Mouse (Mus musculus): ENCODE measurements around the gene Ddx23.

Ddx23 gene

DNA sequence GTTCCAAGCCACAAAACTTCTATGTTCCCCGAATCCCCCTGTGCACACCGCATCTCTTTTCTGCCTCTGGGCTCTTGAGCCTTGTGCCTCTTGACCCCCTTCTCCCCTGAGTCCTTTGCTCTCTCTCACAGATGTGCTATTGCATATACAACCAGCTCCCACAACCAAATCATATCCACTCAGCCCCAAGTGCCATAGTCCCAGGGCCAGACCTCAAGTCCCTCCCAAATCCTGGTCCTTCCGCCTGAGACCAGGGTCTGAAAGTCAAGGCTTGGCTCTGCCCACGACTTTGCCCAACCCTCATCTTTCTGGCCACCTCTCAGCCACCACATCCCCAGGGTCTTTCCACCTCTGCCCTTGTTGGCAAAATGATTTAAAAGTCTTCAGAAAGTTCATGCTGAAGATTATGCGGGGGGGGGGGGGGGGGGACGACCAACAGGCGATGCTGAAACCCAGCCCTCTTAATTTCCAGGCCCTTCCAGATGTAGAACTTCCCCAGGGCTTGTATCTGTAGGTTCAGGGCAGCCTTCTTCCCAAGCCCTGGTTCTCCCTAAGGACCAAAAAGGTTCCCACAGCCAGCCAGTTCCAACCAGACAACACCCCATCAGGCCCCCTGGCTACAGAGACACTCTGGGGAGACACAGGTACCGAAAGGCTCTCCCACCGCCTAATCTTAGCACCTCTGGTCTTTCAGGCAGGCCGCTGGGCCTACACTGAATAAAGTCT lies 54.5 kb downstream of the Ddx23 start:
- DNase-seq (ENCODE audit: low spot score in 2 of 2): no peak

DNA sequence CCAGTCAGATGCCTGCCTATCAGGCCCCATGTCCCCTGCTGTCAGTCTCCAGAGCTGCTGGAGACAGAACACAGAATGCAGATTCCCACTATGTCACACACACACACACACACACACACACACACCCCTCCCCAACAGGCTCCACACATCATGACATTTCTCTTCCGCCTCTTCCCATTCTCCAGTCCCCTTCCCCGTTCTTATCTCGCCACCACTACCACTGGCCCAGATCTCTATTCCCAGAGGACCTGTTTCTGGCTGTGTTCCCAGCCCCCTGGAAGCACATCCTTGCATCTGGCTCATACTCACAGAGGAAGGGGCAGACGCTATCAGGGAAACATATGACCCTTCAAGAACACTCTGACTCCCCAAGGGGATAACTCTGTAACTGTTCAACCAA lies 55.1 kb downstream of the Ddx23 start:
- no peak for DNase-seq (ENCODE audit: low spot score in 2 of 2)

DNA sequence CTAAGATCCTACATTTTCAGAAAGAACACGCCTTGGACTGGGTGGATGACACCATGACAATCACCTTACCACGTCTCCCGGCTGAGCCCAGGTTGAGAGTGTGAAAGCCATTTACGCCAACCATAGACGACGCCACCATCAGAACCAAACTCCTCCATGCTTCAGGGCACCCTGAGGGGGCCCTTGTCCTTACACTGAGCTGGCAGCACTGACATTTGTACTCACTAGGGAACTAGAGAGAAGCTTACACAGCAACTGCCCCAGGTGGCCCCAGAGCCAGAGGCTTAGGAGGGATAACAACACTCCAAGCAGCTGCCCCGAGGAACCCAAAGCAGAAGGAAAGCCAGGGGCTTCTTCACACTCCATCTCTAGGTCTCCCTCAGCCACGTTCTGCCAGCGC lies 56.0 kb downstream of the Ddx23 start:
- no peak for DNase-seq (ENCODE audit: low spot score in 2 of 2)

DNA sequence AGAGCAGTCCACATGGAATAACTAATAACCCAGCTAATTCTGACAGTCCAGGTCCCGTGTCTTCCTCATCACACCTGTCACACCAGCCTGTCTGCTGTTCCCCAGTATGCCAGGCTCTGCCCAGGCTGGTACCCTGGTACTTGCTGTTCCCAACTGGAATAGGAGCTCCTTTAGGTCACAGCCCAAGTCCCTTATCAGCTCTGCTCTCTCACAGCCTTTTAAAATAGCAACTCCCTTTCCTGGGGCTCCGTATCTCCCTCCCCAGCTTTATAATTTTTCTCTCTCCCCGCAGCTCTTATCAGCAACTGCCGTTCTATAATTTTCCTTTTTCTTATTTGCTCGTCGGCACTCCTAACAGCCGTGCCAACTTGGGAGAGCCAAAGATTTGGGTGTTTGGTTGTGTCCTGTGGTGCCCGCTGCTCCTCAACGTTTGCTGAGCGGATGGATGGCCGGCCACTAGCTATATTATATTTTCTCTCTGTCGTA lies 56.6 kb downstream of the Ddx23 start:
- no peak for DNase-seq (ENCODE audit: low spot score in 2 of 2)

DNA sequence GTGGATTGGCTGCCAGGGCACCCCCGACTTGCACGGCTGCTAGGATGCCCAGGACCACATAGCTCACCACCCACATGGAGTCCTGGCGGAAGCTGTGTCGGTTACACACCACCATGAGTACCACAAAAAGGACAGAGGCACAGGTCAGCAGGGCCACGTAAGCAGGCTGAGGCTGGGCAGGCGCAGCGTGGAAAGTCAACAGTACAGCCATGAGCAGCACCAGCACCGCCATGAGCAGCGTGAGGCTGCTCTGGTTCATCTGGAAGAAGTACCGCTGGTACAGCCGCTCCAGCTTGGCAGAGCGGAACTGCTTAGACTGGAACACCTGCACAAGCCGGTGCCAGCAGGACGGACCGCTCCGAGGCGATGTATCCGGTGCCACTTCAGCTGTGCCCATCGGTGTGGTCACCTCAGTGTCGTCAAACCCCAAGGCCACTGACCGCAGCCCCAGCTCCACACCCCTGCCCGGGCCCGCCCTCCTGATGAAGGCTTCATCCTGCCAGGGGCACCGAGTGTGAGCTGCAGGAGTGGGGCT lies 58.6 kb downstream of the Ddx23 start:
- DNase-seq (ENCODE audit: low spot score in 2 of 2): no peak

DNA sequence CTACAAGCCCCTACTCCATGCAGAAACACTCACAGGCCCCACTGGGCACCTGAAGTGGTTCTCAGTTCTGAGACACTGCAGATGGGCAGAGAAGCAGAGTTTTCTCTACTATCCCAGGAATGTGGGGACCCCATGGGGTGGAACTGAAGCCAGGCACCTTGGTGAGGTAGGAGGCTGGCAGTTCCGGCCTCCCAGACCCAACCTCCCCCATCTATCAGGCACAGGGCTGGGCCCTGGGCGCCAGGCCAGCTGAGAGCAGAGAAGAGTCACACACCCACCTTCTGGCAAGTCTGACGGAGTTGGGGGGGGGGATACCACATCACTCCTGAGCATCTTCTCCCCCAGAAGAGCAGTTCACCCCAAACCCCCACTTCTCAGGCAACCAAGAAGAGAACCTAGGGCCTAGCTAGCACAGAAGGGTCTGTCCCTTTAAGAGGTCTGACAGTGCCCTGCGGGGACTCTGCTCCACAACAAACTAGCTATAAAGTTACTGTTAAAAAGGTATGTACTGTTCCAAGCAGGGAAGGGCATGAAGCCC lies 59.7 kb downstream of the Ddx23 start:
- no peak for DNase-seq (ENCODE audit: low spot score in 2 of 2)

DNA sequence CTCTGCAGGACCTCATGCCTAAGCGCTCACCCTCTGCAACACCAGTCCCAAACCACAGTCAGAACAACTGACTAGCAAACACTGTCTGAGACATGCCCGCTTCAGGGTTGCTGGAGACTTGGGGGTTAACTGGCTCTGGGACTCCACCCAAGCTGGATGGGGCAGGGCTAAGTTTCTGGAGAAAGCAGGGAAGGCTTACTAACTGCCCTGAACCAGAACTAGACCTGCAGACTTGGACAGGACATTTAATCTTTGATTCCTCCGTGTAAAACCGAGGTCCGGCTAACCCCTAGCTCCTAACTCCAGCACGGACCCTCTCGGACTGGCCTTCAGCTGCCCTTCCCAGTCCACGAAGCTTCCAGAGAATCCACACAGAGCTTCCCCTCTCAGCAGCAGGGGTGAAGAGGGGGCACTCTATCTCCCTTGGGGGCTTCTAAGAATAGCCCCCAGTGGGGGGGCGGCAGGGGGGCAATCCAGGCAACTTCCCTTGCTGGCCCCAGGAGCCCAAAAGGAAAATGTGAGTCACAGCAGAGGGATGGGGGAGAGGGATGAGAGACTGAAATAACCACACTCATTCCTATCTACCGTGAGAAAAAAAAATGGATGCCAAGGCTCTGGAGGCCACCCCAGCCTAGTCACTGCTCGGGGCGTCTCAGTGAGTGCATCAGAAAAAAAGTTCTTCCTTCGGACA lies 60.4 kb downstream of the Ddx23 start:
- no peak for DNase-seq (ENCODE audit: low spot score in 2 of 2)

DNA sequence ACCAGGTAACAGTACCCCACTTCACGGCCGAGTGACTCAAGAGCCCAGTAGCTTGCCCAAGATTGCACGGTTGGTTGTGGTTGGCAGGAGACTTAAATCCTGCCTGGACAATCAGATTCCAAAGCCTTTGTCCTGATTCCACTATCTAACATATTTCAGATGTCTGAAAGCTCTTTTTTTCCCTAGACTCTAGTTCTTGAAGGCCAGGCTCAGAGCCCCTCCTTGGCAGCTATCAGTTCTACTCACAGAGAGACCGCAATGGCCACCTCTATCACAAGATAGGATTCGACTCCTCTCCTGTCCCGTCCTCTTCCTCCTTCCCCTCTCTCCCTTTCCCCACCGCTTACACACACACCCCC lies 60.9 kb downstream of the Ddx23 start:
- DNase-seq (ENCODE audit: low spot score in 2 of 2): no peak

DNA sequence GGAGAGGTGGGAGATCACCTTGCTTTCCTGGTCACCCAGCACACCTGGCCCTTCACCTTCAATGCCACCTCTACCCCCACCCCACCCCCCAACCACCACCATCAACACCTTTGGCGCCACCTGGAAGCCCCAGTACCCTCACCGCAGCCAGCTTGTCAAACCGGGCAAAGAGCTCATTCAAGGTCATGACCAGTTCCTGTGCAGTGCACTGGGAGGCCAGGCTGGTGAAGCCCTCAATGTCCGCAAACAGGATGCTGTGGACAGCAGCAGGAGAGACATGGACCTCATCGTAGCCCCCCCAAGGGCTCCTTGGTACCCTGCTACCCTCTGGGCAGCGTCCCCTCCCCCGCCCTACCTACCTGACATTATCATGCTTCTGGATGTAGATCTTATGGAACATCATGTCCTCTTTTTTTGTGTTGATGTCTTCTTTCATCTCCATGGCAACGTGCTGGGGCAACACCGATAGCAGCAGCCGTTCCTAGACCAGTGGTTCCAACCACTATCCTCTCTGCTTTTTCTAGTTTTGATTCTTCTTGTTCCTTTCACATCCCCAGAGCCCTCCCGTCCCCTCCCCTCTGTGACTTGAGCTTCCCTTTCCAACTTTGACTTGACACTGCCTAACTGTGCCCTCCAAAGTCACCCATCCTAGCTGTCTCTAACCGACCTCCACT lies 62.5 kb downstream of the Ddx23 start:
- DNase-seq (ENCODE audit: low spot score in 2 of 2): no peak

DNA sequence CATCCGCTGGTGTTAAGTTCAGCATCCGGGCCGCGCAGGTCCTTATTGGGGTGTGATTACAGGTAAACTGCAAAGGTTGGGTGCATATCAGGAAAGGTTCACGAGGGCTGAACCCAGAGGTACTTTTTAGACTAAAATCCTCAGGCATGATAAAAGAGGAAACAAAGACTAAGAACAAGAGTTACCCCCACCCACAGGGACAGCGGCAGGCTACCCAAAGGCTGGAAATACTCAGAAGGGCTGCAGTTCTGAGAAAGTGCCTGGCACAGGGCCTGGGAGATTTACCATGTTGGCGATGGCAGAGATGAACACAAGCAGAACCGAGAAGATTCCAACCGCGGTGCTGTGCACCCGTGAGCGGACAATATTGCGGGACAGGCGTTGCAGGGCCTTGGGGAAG lies 66.1 kb downstream of the Ddx23 start:
- no peak for DNase-seq (ENCODE audit: low spot score in 2 of 2)
